Mouse (Mus musculus) lung, postnatal 0 days (tissue): ENCODE measurements around the gene Ptgis. TPM values are rescaled to one million over a fixed set of nuclear protein-coding genes. Genes with fewer than 3 reads are reported as not detected.
A peak's percentile ranks its signal among the peaks of the same experiment; 100 is the strongest.

Experiments used
- ATAC-seq: fragments of 200-750 bp; cut with Nextera tagmentation; 2 replicates; pipeline ENCODE4 v1.8.0; 2017; ENCODE audit warnings: moderate library complexity
- DNase-seq: peaks from one replicate; pipeline ENCODE4 v3.0.0-alpha.2; 2016; ENCODE audit warnings: low spot score
- H3K27ac ChIP-seq: fragments of 300-500 bp; sonication (generic); 2 replicates; pipeline ENCODE4 v1.5.1; 2014; ENCODE audit warnings: antibody characterized with exemption, mild to moderate bottlenecking, low read length, mixed read lengths
- H3K27me3 ChIP-seq: fragments of 300-500 bp; sonication (generic); replicated peaks from 2 replicates; pipeline ENCODE4 v1.6.1; 2014; ENCODE audit warnings: low read length, mixed read lengths; ENCODE audit not compliant: insufficient read depth
- H3K36me3 ChIP-seq: fragments of 300-500 bp; sonication (generic); 2 replicates; pipeline ENCODE4 v1.6.1; 2014; ENCODE audit warnings: low read length, mixed read lengths; ENCODE audit not compliant: insufficient read depth
- H3K4me1 ChIP-seq: fragments of 300-500 bp; sonication (generic); 2 replicates; pipeline ENCODE4 v1.6.1; 2014; ENCODE audit warnings: antibody characterized with exemption, low read depth, low read length, mixed read lengths; ENCODE audit not compliant: insufficient read depth
- H3K4me2 ChIP-seq: fragments of 300-500 bp; sonication (generic); replicated peaks from 2 replicates; pipeline ENCODE4 v1.6.1; 2014; ENCODE audit warnings: low read depth, mild to moderate bottlenecking, low read length, moderate library complexity, mixed read lengths
- H3K4me3 ChIP-seq: fragments of 300-500 bp; sonication (generic); 2 replicates; pipeline ENCODE4 v1.5.1; 2014; ENCODE audit warnings: low read depth, low read length
- H3K9ac ChIP-seq: fragments of 300-500 bp; sonication (generic); replicated peaks from 2 replicates; pipeline ENCODE4 v1.6.1; 2014; ENCODE audit warnings: low read depth, mild to moderate bottlenecking
- H3K9me3 ChIP-seq: fragments of 300-500 bp; sonication (generic); 2 replicates; pipeline ENCODE4 v1.6.1; 2016; ENCODE audit warnings: low read length, mixed read lengths
- CTCF ChIP-seq: IDR thresholded peaks from 2 replicates; pipeline ENCODE4 v1.5.1; 2016; ENCODE audit warnings: antibody characterized with exemption, mild to moderate bottlenecking
- EP300 ChIP-seq: IDR thresholded peaks from 2 replicates; pipeline ENCODE4 v1.6.1; 2016; ENCODE audit warnings: antibody characterized with exemption, mild to moderate bottlenecking, control low read depth
- WGBS: fragments of 180-500 bp; shearing (Covaris S2); extraction: QIAGEN DNeasy Blood & Tissue Kit; methylation state at CpG from one replicate; pipeline ENCODE4 v1.1.7; 2014; 5-methylcytosine and 5-hydroxymethylcytosine counted together
- polyA plus RNA-seq: library from polyadenylated mRNA; unstranded; fragments of >200 nt; fragmentation: Nextera tagmentation; extraction: Ambion mirVana; gene quantifications from 2 replicates; pipeline ENCODE4 v1.2.1, GENCODE M21; 2015

Gene Ptgis
- polyA plus RNA-seq, 1 experiment from 2014 or later = 37.9 TPM

GRCm38 (mm10) chr2:167239262-167239661 lies 1.1 kb downstream of the Ptgis start:
- DNase-seq = no peak

GRCm38 (mm10) chr2:167237224-167237623 lies 3.2 kb downstream of the Ptgis start:
- ATAC-seq (no peak), DNase-seq (no peak)
- H3K27me3 ChIP-seq = no peaks in the 10 kb centered on the region
- TF ChIP-seq CTCF = peak; percentile 18
- no peak for TF ChIP-seq EP300
- no peak overlapping the region for H3K27ac ChIP-seq
- H3K9me3 ChIP-seq = no peaks in the 10 kb centered on the region
- H3K4me1 ChIP-seq = peaks cover 5% of the 10 kb centered on the region; the same call in 1 of the 2 replicates
- 78% methylated on average over 9 of the region's 9 CpGs for WGBS
- no peaks in the 10 kb centered on the region for H3K36me3 ChIP-seq
- no peak overlapping the region for H3K4me2 ChIP-seq
- H3K4me3 ChIP-seq = no peak overlapping the region
- no peak overlapping the region for H3K9ac ChIP-seq

More at GRCm38 (mm10) chr2:167239262-167239661, 1.1 kb downstream of the Ptgis start:
- no peak overlapping the region for H3K9ac ChIP-seq
- peaks cover 5% of the 10 kb centered on the region; the same call in 1 of the 2 replicates for H3K4me1 ChIP-seq
- H3K4me3 ChIP-seq = peak overlapping the region; percentile 41
- H3K27me3 ChIP-seq = no peaks in the 10 kb centered on the region
- WGBS = 15% methylated on average over 12 of the region's 12 CpGs
- no peak overlapping the region for H3K27ac ChIP-seq
- no peak for TF ChIP-seq EP300
- no peak for TF ChIP-seq CTCF
- no peaks in the 10 kb centered on the region for H3K36me3 ChIP-seq
- no peaks in the 10 kb centered on the region for H3K9me3 ChIP-seq
- peak overlapping the region; percentile 70 for H3K4me2 ChIP-seq
- ATAC-seq = no peak

- H3K27ac ChIP-seq = no peak overlapping the region
- H3K27me3 ChIP-seq = no peaks in the 10 kb centered on the region
- ATAC-seq (no peak), DNase-seq (no peak)
- H3K9ac ChIP-seq = no peak overlapping the region
- H3K36me3 ChIP-seq = no peaks in the 10 kb centered on the region
- no peak overlapping the region for H3K4me3 ChIP-seq
- H3K4me2 ChIP-seq = no peak overlapping the region
- WGBS = 95% methylated on average over 4 of the region's 4 CpGs
- peaks cover 5% of the 10 kb centered on the region; the same call in 1 of the 2 replicates for H3K4me1 ChIP-seq
- H3K9me3 ChIP-seq = no peaks in the 10 kb centered on the region
- no peak for TF ChIP-seq EP300
- no peak for TF ChIP-seq CTCF
Observed at GRCm38 (mm10) chr2:167236174-167236573, 4.2 kb downstream of the Ptgis start.

DNA sequence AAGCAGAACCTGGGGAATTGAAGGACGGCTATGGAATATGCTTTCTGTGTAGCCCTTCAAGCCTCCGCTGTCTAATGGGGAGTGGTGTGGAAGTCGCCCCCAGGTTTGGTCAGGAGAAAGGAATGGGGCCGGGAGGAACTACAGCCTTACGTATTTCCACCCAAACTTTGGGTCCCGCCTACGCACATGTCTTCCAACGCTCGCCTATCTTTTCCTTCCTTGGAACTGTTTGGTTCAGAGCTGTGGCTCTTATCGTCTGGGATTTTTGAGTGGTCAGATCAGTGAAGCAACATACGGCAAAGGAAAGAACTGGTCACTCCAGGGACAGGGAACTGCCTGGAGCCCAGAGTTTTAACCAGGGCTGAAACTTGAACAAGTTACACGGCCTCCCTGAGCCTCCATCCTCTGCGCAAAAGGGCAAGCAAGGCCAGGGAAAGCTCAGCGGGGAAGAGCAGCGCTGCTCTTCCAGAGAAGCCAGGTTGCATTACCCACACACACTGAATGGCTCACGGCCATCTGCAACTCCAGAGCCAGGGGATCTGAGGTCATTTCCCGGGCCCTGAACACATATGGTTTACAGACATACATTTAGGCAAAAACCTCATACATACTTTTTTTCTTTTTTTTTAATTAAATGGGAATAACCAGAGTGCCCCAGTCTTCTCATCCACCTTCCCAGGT lies 4.9 kb downstream of the Ptgis start:
- H3K27ac ChIP-seq = no peak overlapping the region

GRCm38 (mm10) chr2:167233771-167234170 lies 6.6 kb downstream of the Ptgis start:
- Histone ChIP-seq H3K4me2 (no peak overlapping the region), H3K4me1 (no peaks in the 10 kb centered on the region; the same call in 1 of the 2 replicates), H3K36me3 (no peaks in the 10 kb centered on the region), H3K9ac (no peak overlapping the region), H3K27ac (no peak overlapping the region), H3K4me3 (no peak overlapping the region), H3K27me3 (no peaks in the 10 kb centered on the region), H3K9me3 (no peaks in the 10 kb centered on the region)
- ATAC-seq (no peak), DNase-seq (no peak)
- TF ChIP-seq EP300 (no peak), CTCF (no peak)
- 34% methylated on average over 14 of the region's 14 CpGs for WGBS

More for the DNA sequence above, 4.9 kb downstream of the Ptgis start:
- H3K4me2 ChIP-seq = no peak overlapping the region
- 63% methylated on average over 17 of the region's 17 CpGs for WGBS
- TF ChIP-seq CTCF (no peak), EP300 (no peak)
- no peaks in the 10 kb centered on the region for H3K27me3 ChIP-seq
- peak; percentile 23; the same call in 1 of the 2 replicates for ATAC-seq
- peak; percentile 25 for DNase-seq
- H3K9me3 ChIP-seq = no peaks in the 10 kb centered on the region
- H3K36me3 ChIP-seq = no peaks in the 10 kb centered on the region
- no peak overlapping the region for H3K4me3 ChIP-seq
- peaks cover 2% of the 10 kb centered on the region; the same call in 1 of the 2 replicates for H3K4me1 ChIP-seq
- H3K9ac ChIP-seq = no peak overlapping the region

- Histone ChIP-seq H3K9ac (no peak overlapping the region), H3K36me3 (no peaks in the 10 kb centered on the region), H3K4me3 (no peak overlapping the region), H3K27ac (no peak overlapping the region), H3K9me3 (no peaks in the 10 kb centered on the region), H3K27me3 (no peaks in the 10 kb centered on the region), H3K4me1 (no peaks in the 10 kb centered on the region; the same call in 1 of the 2 replicates), H3K4me2 (no peak overlapping the region)
- TF ChIP-seq CTCF = no peak
- no peak for DNase-seq
- WGBS = 68% methylated on average over 5 of the region's 5 CpGs
- no peak for ATAC-seq
Observed at GRCm38 (mm10) chr2:167233009-167233335, 7.4 kb downstream of the Ptgis start.
